Mouse (Mus musculus) stomach, postnatal 0 days (tissue): ENCODE results near the gene Tex29. TPM values are rescaled to one million over a fixed set of nuclear protein-coding genes. Genes with fewer than 3 reads are reported as not detected.
"Not testable (repeated sequence)": the region's sequence is repeated elsewhere in the genome, so short reads cannot be mapped to it uniquely, and the experiment has no call there.

Source experiments
- ATAC-seq: fragments of 200-750 bp; cut with Nextera tagmentation; 2 replicates; pipeline ENCODE4 v1.8.0; 2017; ENCODE audit not compliant: low FRiP score, low TSS enrichment
- DNase-seq: peaks from one replicate; pipeline ENCODE4 v3.0.0-alpha.2; 2016; ENCODE audit warnings: low spot score
- H3K27ac ChIP-seq: fragments of 300-500 bp; sonication (generic); replicated peaks from 2 replicates; pipeline ENCODE4 v1.5.1; 2014; ENCODE audit warnings: mild to moderate bottlenecking, control low read depth
- H3K27me3 ChIP-seq: fragments of 300-500 bp; sonication (generic); 2 replicates; pipeline ENCODE4 v1.6.1; 2014; ENCODE audit warnings: low read length; ENCODE audit not compliant: control insufficient read depth, insufficient read depth
- H3K36me3 ChIP-seq: fragments of 300-500 bp; sonication (generic); 2 replicates; pipeline ENCODE4 v1.6.1; 2014; ENCODE audit warnings: low read length, mixed read lengths; ENCODE audit not compliant: control insufficient read depth, insufficient read depth
- H3K4me1 ChIP-seq: fragments of 300-500 bp; sonication (generic); replicated peaks from 2 replicates; pipeline ENCODE4 v1.6.1; 2014; ENCODE audit warnings: antibody characterized with exemption; ENCODE audit not compliant: control insufficient read depth, insufficient read depth
- H3K4me2 ChIP-seq: fragments of 300-500 bp; sonication (generic); replicated peaks from 2 replicates; pipeline ENCODE4 v1.6.1; 2014; ENCODE audit warnings: low read depth, mild to moderate bottlenecking, control low read depth, moderate library complexity
- H3K4me3 ChIP-seq: fragments of 300-500 bp; sonication (generic); 2 replicates; pipeline ENCODE4 v1.5.1; 2014; ENCODE audit warnings: low read depth, low read length, control low read depth
- H3K9ac ChIP-seq: fragments of 300-500 bp; sonication (generic); 2 replicates; pipeline ENCODE4 v1.6.1; 2014; ENCODE audit warnings: mild to moderate bottlenecking, low read length, control low read depth, mixed read lengths
- H3K9me3 ChIP-seq: fragments of 300-500 bp; sonication (generic); 2 replicates; pipeline ENCODE4 v1.6.1; 2016; ENCODE audit warnings: low read length; ENCODE audit not compliant: control insufficient read depth
- CTCF ChIP-seq: IDR thresholded peaks from 2 replicates; pipeline ENCODE4 v1.5.1; 2016; ENCODE audit warnings: antibody characterized with exemption, low read depth, mild to moderate bottlenecking, moderate library complexity
- EP300 ChIP-seq: optimal IDR thresholded peaks from 2 replicates; pipeline ENCODE3; 2016; ENCODE audit warnings: antibody characterized with exemption
- WGBS: fragments of 180-500 bp; shearing (Covaris S2); extraction: QIAGEN DNeasy Blood & Tissue Kit; methylation state at CpG from one replicate; pipeline ENCODE4 v1.1.7; 2014; 5-methylcytosine and 5-hydroxymethylcytosine counted together
- polyA plus RNA-seq: library from polyadenylated mRNA; unstranded; fragments of >200 nt; fragmentation: Nextera tagmentation; extraction: Ambion mirVana; gene quantifications from 2 replicates; pipeline ENCODE4 v1.2.1, GENCODE M21; 2015

The Tex29 gene
- polyA plus RNA-seq, 1 experiment from 2014 or later, result not detected

- DNase-seq, result no peak
- Histone ChIP-seq H3K9me3 (no peaks in the 10 kb centered on the region), H3K4me2 (no peak overlapping the region), H3K4me1 (no peaks in the 10 kb centered on the region; the same call in 1 of the 2 replicates), H3K27ac (no peak overlapping the region), H3K9ac (no peak overlapping the region), H3K27me3 (no peaks in the 10 kb centered on the region), H3K36me3 (no peaks in the 10 kb centered on the region), H3K4me3 (no peak overlapping the region)
- no peak for ATAC-seq
- TF ChIP-seq EP300 (no peak), CTCF (no peak)
- 86% methylated on average over 7 of the region's 7 CpGs for WGBS
Measured at GRCm38 (mm10) chr8:11844316-11844685, 4.0 kb downstream of the Tex29 start.

- H3K9ac ChIP-seq, result no peak overlapping the region
- no peaks in the 10 kb centered on the region for H3K9me3 ChIP-seq
- WGBS, result 93% methylated on average over 6 of the region's 6 CpGs
- no peak for DNase-seq
- no peaks in the 10 kb centered on the region for H3K27me3 ChIP-seq
- no peak for ATAC-seq
- no peak overlapping the region for H3K4me2 ChIP-seq
- H3K4me1 ChIP-seq, result no peaks in the 10 kb centered on the region; the same call in 1 of the 2 replicates
- H3K4me3 ChIP-seq, result no peak overlapping the region
- H3K36me3 ChIP-seq, result no peaks in the 10 kb centered on the region
- TF ChIP-seq EP300 (no peak), CTCF (no peak)
- no peak overlapping the region for H3K27ac ChIP-seq
Measured at GRCm38 (mm10) chr8:11846807-11847206, 6.5 kb downstream of the Tex29 start.

GRCm38 (mm10) chr8:11867832-11868231 is 27.6 kb downstream of the Tex29 start:
- no peaks in the 10 kb centered on the region for H3K9me3 ChIP-seq
- ATAC-seq (no peak), DNase-seq (no peak)
- H3K36me3 ChIP-seq, result no peaks in the 10 kb centered on the region
- no peak overlapping the region for H3K4me2 ChIP-seq
- TF ChIP-seq CTCF (peak; percentile 42), EP300 (no peak)
- no peak overlapping the region for H3K27ac ChIP-seq
- no peak overlapping the region for H3K4me3 ChIP-seq
- H3K27me3 ChIP-seq, result no peaks in the 10 kb centered on the region
- no peaks in the 10 kb centered on the region for H3K4me1 ChIP-seq
- no peak overlapping the region for H3K9ac ChIP-seq

- ATAC-seq, result not testable (repeated sequence)
- WGBS, result 88% methylated on average over 6 of the region's 6 CpGs
Measured at GRCm38 (mm10) chr8:11874227-11874626, 34.0 kb downstream of the Tex29 start.

GRCm38 (mm10) chr8:11884646-11885045 is 44.4 kb downstream of the Tex29 start:
- Histone ChIP-seq H3K9me3 (no peaks in the 10 kb centered on the region), H3K4me2 (no peak overlapping the region), H3K9ac (no peak overlapping the region), H3K4me3 (no peak overlapping the region), H3K4me1 (no peaks in the 10 kb centered on the region), H3K27me3 (no peaks in the 10 kb centered on the region), H3K36me3 (no peaks in the 10 kb centered on the region), H3K27ac (no peak overlapping the region)
- ATAC-seq (no peak), DNase-seq (no peak)
- TF ChIP-seq EP300, result no peak
- TF ChIP-seq CTCF, result no peak
- 89% methylated on average over 3 of the region's 3 CpGs for WGBS

More at GRCm38 (mm10) chr8:11874227-11874626, 34.0 kb downstream of the Tex29 start:
- not testable (repeated sequence) for H3K27me3 ChIP-seq, H3K4me2 ChIP-seq, H3K4me1 ChIP-seq, H3K36me3 ChIP-seq, H3K9ac ChIP-seq, H3K9me3 ChIP-seq, H3K27ac ChIP-seq, DNase-seq, H3K4me3 ChIP-seq

- TF ChIP-seq EP300 (no peak), CTCF (no peak)
- 70% methylated on average over 12 of the region's 12 CpGs for WGBS
- no peak for ATAC-seq
- Histone ChIP-seq H3K4me3 (no peak overlapping the region), H3K9me3 (no peaks in the 10 kb centered on the region), H3K36me3 (no peaks in the 10 kb centered on the region), H3K9ac (no peak overlapping the region), H3K4me2 (no peak overlapping the region), H3K27me3 (no peaks in the 10 kb centered on the region), H3K4me1 (no peaks in the 10 kb centered on the region), H3K27ac (no peak overlapping the region)
- DNase-seq, result no peak
Measured at GRCm38 (mm10) chr8:11885881-11886699, 45.8 kb downstream of the Tex29 start.
